12 mouse cellular contexts compared by ENCODE assay signal in genomic region chr14:69473941-69474646, GRCm38 (mm10). TPM values are rescaled to one million over a fixed set of nuclear protein-coding genes. Genes with fewer than 3 reads are reported as not detected.
"Had no signal": no experiment of that assay in that cellular context is flagged by ENCODE, and none has a peak within 500 bp of the region (broad histone marks: within the 10 kb centered on the region; RNA-seq: fewer than 3 reads in every experiment).

No protein-coding gene starts in this region.

RNA-seq across cellular contexts. Expression of gene Gm16867, which starts 29.1 kb away (rescaled TPM):
- polyA plus RNA-seq: hindbrain, embryonic 16.5 days; limb, embryonic 10.5 days; limb, embryonic 14.5 days; midbrain, embryonic 12.5 days; midbrain, embryonic 16.5 days; neural tube, embryonic 13.5 days; stomach, embryonic 16.5 days; thymus, postnatal 0 days had no signal

RNA-seq across cellular contexts. Expression of gene Gm27179, which starts 38.3 kb away (rescaled TPM):
- total RNA-seq: left cerebral cortex, adult 2 months; left cerebral cortex, postnatal 14 days had no signal
- polyA plus RNA-seq: hindbrain, embryonic 16.5 days; inflammation-experienced regulatory T-cells, adult 6 months; limb, embryonic 10.5 days; limb, embryonic 14.5 days; liver, embryonic 12.5 days; midbrain, embryonic 12.5 days; midbrain, embryonic 16.5 days; neural tube, embryonic 13.5 days; thymus, postnatal 0 days had no signal
